Mouse (Mus musculus): ENCODE measurements around the gene Slc7a11. TPM values are rescaled to one million over a fixed set of nuclear protein-coding genes. Genes with fewer than 3 reads are reported as not detected.

Slc7a11 gene
- total and polyA plus RNA-seq, 2 experiments from 2014 or later = 0.04 to 0.08 TPM

DNA sequence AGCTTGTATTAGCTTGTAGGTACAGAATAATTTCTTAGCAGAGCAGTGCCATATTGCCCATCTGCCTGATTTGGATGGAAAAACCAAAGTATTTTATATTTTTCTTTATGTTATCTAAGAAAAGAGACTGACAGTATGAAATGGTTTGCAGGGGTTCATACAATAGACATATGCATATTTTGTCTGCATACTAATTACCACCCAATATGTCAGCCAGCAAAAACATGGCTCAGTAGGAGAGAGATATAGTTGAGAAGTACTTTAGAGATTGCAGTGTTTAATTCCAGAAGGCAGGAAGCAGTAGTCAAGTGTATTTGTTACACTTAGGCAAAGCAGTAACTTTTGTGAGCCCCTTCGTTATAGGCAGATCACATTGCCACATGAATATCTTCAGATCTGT lies 182.7 kb downstream of the Slc7a11 start:
- TF ChIP-seq CTCF (IDR thresholded peaks at IDR 0.05; ENCODE audit: low read depth) (no peak), EP300 (IDR thresholded peaks at IDR 0.05; ENCODE audit: low read depth) (no peak)
- WGBS = 76% methylated on average over 1 of the region's 1 CpGs
- H3K4me2 ChIP-seq (ENCODE audit: low read depth, low read length) = no peak overlapping the region

DNA sequence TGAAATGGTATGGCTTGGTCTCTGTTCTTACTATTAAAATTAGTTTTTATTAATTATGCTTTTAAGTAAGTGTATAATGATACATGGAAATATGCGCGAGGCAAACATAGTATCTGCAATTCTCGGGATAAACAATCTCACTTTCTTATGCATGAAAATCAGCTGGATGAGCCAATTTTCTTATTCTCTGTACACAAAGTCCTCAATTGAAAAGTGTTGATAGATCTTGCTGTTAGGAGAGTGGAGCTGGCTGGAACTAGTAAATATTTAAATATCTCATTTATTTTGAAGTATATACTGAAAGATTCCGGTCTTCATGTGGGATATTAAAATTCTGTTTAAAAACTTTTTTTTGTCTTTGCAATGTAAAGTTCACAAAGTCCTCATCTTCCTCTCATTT lies 184.6 kb downstream of the Slc7a11 start:
- Histone ChIP-seq H3K36me3 (replicated peaks; ENCODE audit: control insufficient read depth, insufficient read depth, low read length) (no peaks in the 10 kb centered on the region), H3K4me2 (ENCODE audit: low read depth, low read length) (no peak overlapping the region), H3K27ac (ENCODE audit: low read depth) (no peak overlapping the region), H3K9ac (replicated peaks; ENCODE audit: low read depth, low read length) (no peak overlapping the region), H3K9me3 (replicated peaks; ENCODE audit: control insufficient read depth, low read length) (no peaks in the 10 kb centered on the region), H3K4me3 (ENCODE audit: low read depth, low read length) (no peak overlapping the region), H3K27me3 (ENCODE audit: control insufficient read depth, insufficient read depth, low read length) (no peaks in the 10 kb centered on the region), H3K4me1 (ENCODE audit: control insufficient read depth, insufficient read depth) (no peaks in the 10 kb centered on the region)
- no peak for DNase-seq (ENCODE audit: low spot score)
- 83% methylated on average over 4 of the region's 4 CpGs for WGBS
- no peak for TF ChIP-seq CTCF (IDR thresholded peaks at IDR 0.05; ENCODE audit: low read depth)
- no peak for TF ChIP-seq EP300 (IDR thresholded peaks at IDR 0.05; ENCODE audit: low read depth)
- no peak for ATAC-seq (ENCODE audit: insufficient read depth, low read depth)

More for the DNA sequence above, 182.7 kb downstream of the Slc7a11 start:
- Histone ChIP-seq H3K36me3 (replicated peaks; ENCODE audit: control insufficient read depth, insufficient read depth, low read length) (no peaks in the 10 kb centered on the region), H3K9me3 (replicated peaks; ENCODE audit: control insufficient read depth, low read length) (no peaks in the 10 kb centered on the region), H3K4me3 (ENCODE audit: low read depth, low read length) (no peak overlapping the region), H3K9ac (replicated peaks; ENCODE audit: low read depth, low read length) (no peak overlapping the region), H3K4me1 (ENCODE audit: control insufficient read depth, insufficient read depth) (no peaks in the 10 kb centered on the region), H3K27ac (ENCODE audit: low read depth) (no peak overlapping the region), H3K27me3 (ENCODE audit: control insufficient read depth, insufficient read depth, low read length) (no peaks in the 10 kb centered on the region)
- ATAC-seq (ENCODE audit: insufficient read depth, low read depth) (no peak), DNase-seq (ENCODE audit: low spot score) (no peak)

DNA sequence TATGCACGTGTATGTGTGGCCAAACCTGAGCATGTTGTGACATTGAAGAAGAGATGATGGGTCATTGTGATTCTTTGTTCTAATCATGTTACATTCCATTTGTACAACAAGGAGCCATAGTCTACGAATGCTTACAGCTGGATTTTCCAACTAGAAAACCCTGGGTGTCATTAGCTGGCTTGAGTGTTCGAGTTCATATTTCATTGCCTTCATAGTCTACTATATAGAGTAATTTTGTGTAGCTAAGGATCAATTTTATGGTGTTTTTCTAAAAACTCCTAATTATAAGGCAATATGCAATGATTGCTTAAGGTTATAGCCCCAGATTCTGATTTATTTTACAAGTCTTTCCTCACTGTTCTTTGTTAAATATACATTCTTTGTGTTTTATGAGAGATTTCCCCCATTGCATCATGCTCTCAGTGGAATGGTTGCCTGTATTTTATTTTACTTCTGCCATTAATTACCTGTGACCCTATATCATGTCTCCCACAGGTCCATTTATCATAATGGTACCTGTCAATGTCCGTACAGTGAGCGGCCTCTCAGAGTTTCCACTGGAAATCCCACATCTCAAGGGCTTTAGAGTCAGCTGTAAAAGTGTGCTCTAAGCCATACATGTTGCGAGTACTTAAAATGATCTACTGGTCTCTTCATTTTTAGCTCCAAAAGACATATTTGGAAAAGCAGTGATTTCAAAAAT lies 193.7 kb downstream of the Slc7a11 start:
- DNase-seq (ENCODE audit: low spot score) = no peak
- H3K27ac ChIP-seq (ENCODE audit: low read depth) = no peak overlapping the region
- H3K9ac ChIP-seq (replicated peaks; ENCODE audit: low read depth, low read length) = no peak overlapping the region
- no peaks in the 10 kb centered on the region for H3K36me3 ChIP-seq (replicated peaks; ENCODE audit: control insufficient read depth, insufficient read depth, low read length)
- no peaks in the 10 kb centered on the region for H3K4me1 ChIP-seq (ENCODE audit: control insufficient read depth, insufficient read depth)
- no peaks in the 10 kb centered on the region for H3K27me3 ChIP-seq (ENCODE audit: control insufficient read depth, insufficient read depth, low read length)
- TF ChIP-seq CTCF (IDR thresholded peaks at IDR 0.05; ENCODE audit: low read depth) (no peak), EP300 (IDR thresholded peaks at IDR 0.05; ENCODE audit: low read depth) (no peak)
- ATAC-seq (ENCODE audit: insufficient read depth, low read depth) = no peak
- H3K4me3 ChIP-seq (ENCODE audit: low read depth, low read length) = no peak overlapping the region
- no peak overlapping the region for H3K4me2 ChIP-seq (ENCODE audit: low read depth, low read length)
- H3K9me3 ChIP-seq (replicated peaks; ENCODE audit: control insufficient read depth, low read length) = no peaks in the 10 kb centered on the region
- 77% methylated on average over 6 of the region's 6 CpGs for WGBS

DNA sequence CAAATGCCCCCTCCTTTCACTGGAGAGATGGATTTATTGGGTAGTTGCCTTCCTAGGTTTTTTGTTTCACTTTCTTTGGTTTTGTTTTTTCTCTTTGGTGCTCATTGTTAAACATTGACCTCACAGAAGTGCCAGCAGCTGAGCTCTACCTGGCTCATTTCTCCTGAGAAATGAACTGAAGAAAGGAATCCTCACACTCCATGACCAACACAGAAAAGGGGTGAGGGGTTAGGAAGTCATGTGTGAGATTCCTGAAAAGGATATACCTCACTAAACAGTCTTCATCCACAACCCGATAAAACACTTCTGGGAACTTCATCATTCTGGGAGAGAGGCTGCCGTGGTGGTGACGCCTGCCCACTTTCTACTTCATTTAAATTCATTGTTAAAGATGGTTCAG lies 207.4 kb downstream of the Slc7a11 start:
- Histone ChIP-seq H3K4me2 (ENCODE audit: low read depth, low read length) (no peak overlapping the region), H3K4me3 (ENCODE audit: low read depth, low read length) (no peak overlapping the region), H3K27ac (ENCODE audit: low read depth) (no peak overlapping the region), H3K9ac (replicated peaks; ENCODE audit: low read depth, low read length) (no peak overlapping the region), H3K9me3 (replicated peaks; ENCODE audit: control insufficient read depth, low read length) (no peaks in the 10 kb centered on the region), H3K27me3 (ENCODE audit: control insufficient read depth, insufficient read depth, low read length) (no peaks in the 10 kb centered on the region), H3K4me1 (ENCODE audit: control insufficient read depth, insufficient read depth) (no peaks in the 10 kb centered on the region), H3K36me3 (replicated peaks; ENCODE audit: control insufficient read depth, insufficient read depth, low read length) (no peaks in the 10 kb centered on the region)
- DNase-seq (ENCODE audit: low spot score) = no peak
- TF ChIP-seq CTCF (IDR thresholded peaks at IDR 0.05; ENCODE audit: low read depth) = no peak
- TF ChIP-seq EP300 (IDR thresholded peaks at IDR 0.05; ENCODE audit: low read depth) = no peak
- no peak for ATAC-seq (ENCODE audit: insufficient read depth, low read depth)
- WGBS = 85% methylated on average over 3 of the region's 3 CpGs

DNA sequence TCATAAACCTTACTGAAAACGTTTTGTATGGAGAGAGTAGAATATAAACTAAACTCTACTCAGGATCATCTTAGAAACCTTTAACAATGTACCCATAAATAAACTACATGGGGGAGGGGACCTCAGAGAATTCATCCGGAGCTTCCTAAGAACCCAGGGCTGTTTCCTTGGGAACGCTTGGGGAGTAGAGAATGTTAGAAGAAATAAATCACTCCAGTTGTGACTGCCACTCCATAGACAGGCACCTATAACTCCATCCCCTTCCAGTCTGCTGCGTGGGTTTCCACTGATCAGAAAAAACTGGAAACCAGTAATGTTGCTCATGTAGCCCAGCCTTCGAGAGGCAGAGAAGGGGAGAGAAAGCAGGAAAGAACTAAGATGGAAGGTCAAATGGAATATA lies 210.3 kb downstream of the Slc7a11 start:
- WGBS = 45% methylated on average over 5 of the region's 5 CpGs
- no peak overlapping the region for H3K27ac ChIP-seq (ENCODE audit: low read depth)
- no peak for ATAC-seq (ENCODE audit: insufficient read depth, low read depth)

More for the DNA sequence above, 210.3 kb downstream of the Slc7a11 start:
- no peaks in the 10 kb centered on the region for H3K4me1 ChIP-seq (ENCODE audit: control insufficient read depth, insufficient read depth)
- no peak for DNase-seq (ENCODE audit: low spot score)
- no peak for TF ChIP-seq EP300 (IDR thresholded peaks at IDR 0.05; ENCODE audit: low read depth)
- no peak for TF ChIP-seq CTCF (IDR thresholded peaks at IDR 0.05; ENCODE audit: low read depth)
- no peaks in the 10 kb centered on the region for H3K36me3 ChIP-seq (replicated peaks; ENCODE audit: control insufficient read depth, insufficient read depth, low read length)
- no peaks in the 10 kb centered on the region for H3K27me3 ChIP-seq (ENCODE audit: control insufficient read depth, insufficient read depth, low read length)
- H3K4me3 ChIP-seq (ENCODE audit: low read depth, low read length) = no peak overlapping the region
- H3K9me3 ChIP-seq (replicated peaks; ENCODE audit: control insufficient read depth, low read length) = no peaks in the 10 kb centered on the region
- H3K9ac ChIP-seq (replicated peaks; ENCODE audit: low read depth, low read length) = no peak overlapping the region
- H3K4me2 ChIP-seq (ENCODE audit: low read depth, low read length) = no peak overlapping the region

Data from heart, postnatal 0 days (tissue).